Mouse (Mus musculus) heart, adult 2 months (tissue): Measurements from ENCODE around the gene Rsph6a. TPM values are rescaled to one million over a fixed set of nuclear protein-coding genes. Genes with fewer than 3 reads are reported as not detected.

Experiments
- DNase-seq, 2 experiments: peaks; one replicate each; pipeline ENCODE4 v3.0.0; 2021
- H3K27ac ChIP-seq: fragments of 200-600 bp; 2 replicates; pipeline ENCODE4 v1.8.1; 2022
- H3K27me3 ChIP-seq: fragments of 200-500 bp; 2 replicates; pipeline ENCODE4 v1.6.1; 2012; ENCODE audit warnings: mild to moderate bottlenecking, low read length, inconsistent platforms, mixed read lengths; ENCODE audit not compliant: control insufficient read depth, insufficient read depth
- H3K36me3 ChIP-seq: fragments of 200-500 bp; 2 replicates; pipeline ENCODE4 v1.6.1; 2012; ENCODE audit warnings: low read length, inconsistent platforms; ENCODE audit not compliant: control insufficient read depth, insufficient read depth
- H3K4me1 ChIP-seq: fragments of 200-500 bp; 2 replicates; pipeline ENCODE4 v1.6.1; 2011; ENCODE audit warnings: low read length; ENCODE audit not compliant: control insufficient read depth, insufficient read depth
- H3K4me3 ChIP-seq: fragments of 200-600 bp; 2 replicates; pipeline ENCODE4 v1.8.1; 2022
- H3K79me2 ChIP-seq: fragments of 200-500 bp; replicated peaks from 2 replicates; pipeline ENCODE4 v1.6.1; 2012; ENCODE audit warnings: mild to moderate bottlenecking, inconsistent platforms, low read length, moderate library complexity, mixed read lengths; ENCODE audit not compliant: control insufficient read depth, insufficient read depth
- H3K9ac ChIP-seq: fragments of 200-500 bp; 2 replicates; pipeline ENCODE4 v1.6.1; 2012; ENCODE audit warnings: low read depth, mild to moderate bottlenecking, control low read depth, inconsistent platforms, low read length, mixed read lengths
- CTCF ChIP-seq: fragments of 200-600 bp; IDR thresholded peaks from 2 replicates; pipeline ENCODE4 v1.8.1; 2022; ENCODE audit warnings: antibody characterized with exemption, mild to moderate bottlenecking, moderate library complexity
- EP300 ChIP-seq: fragments of 200-500 bp; IDR thresholded peaks from 2 replicates; pipeline ENCODE4 v1.6.1; 2011; ENCODE audit warnings: low read depth, low read length, control low read depth; ENCODE audit not compliant: insufficient read depth
- POLR2A ChIP-seq: fragments of 200-500 bp; IDR thresholded peaks from 2 replicates; pipeline ENCODE4 v1.6.1; 2011; ENCODE audit warnings: mild to moderate bottlenecking, low read depth, low read length, control low read depth; ENCODE audit not compliant: insufficient read depth
- WGBS: fragments of 180-500 bp; shearing (Covaris S2); methylation state at CpG from one replicate; pipeline ENCODE4 v1.1.7; 2018; 5-methylcytosine and 5-hydroxymethylcytosine counted together
- intact Hi-C: fragments of 180-260 bp; cut with DNase I; formaldehyde crosslinking; loops from one replicate; pipeline ENCODE4 v1.15.1; 2025
- polyA plus RNA-seq: library from polyadenylated mRNA; depleted of rRNA; stranded (reverse); fragments of >200 nt; gene quantifications from 2 replicates; pipeline ENCODE4 v1.2.3, GENCODE M21; 2012
- total RNA-seq, 2 experiments: library from RNA; stranded (reverse); gene quantifications; 2 replicates each; pipeline ENCODE4 v1.2.3; 2021

The Rsph6a gene
- total and polyA plus RNA-seq, 3 experiments: 0.06 TPM; not detected in 2

DNA sequence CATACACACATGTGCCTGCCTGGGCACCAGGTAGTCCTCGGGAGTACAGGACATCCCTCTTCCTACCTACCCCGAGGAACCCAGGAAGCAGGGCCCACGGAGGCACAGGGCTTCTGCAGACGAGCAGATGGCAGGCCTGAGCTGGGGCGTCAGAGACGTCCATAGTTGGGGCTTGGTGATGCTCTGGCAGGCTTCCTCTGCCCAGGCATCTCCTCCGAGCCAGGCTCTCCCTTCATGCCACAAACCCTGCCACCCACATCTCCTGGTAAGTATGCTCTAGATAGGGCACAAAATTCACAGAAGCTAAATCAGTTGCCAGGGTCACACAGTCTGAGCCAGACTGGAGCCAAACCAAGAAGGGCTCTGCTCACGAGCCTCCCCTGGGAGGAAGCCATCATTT is 4.3 kb upstream of the Rsph6a start:
- WGBS: 52% methylated on average over 8 of the region's 8 CpGs
- intact Hi-C loops: no loop called here

GRCm38 (mm10) chr7:19051161-19051560 is 3.3 kb upstream of the Rsph6a start:
- Histone ChIP-seq H3K4me3 (no peak overlapping the region), H3K36me3 (no peaks in the 10 kb centered on the region), H3K4me1 (no peaks in the 10 kb centered on the region), H3K27ac (no peak overlapping the region), H3K9ac (no peak overlapping the region), H3K27me3 (no peaks in the 10 kb centered on the region), H3K79me2 (no peaks in the 10 kb centered on the region)
- DNase-seq: no peak
- intact Hi-C loops: no loop called here
- TF ChIP-seq POLR2A (no peak), EP300 (no peak), CTCF (no peak)
- WGBS: 35% methylated on average over 4 of the region's 4 CpGs

More for the DNA sequence above, 4.3 kb upstream of the Rsph6a start:
- Histone ChIP-seq H3K9ac (no peak overlapping the region), H3K4me3 (no peak overlapping the region), H3K27ac (no peak overlapping the region), H3K79me2 (no peaks in the 10 kb centered on the region), H3K36me3 (no peaks in the 10 kb centered on the region), H3K27me3 (no peaks in the 10 kb centered on the region), H3K4me1 (no peaks in the 10 kb centered on the region)
- no peak for DNase-seq
- no peak for TF ChIP-seq POLR2A
- TF ChIP-seq CTCF: no peak
- no peak for TF ChIP-seq EP300

- DNase-seq: no peak
- no peaks in the 10 kb centered on the region for H3K4me1 ChIP-seq
- no peak overlapping the region for H3K4me3 ChIP-seq
- no peak for TF ChIP-seq POLR2A
- TF ChIP-seq CTCF: no peak
- TF ChIP-seq EP300: no peak
- H3K79me2 ChIP-seq: no peaks in the 10 kb centered on the region
- 83% methylated on average over 15 of the region's 15 CpGs for WGBS
- H3K36me3 ChIP-seq: no peaks in the 10 kb centered on the region
- no peak overlapping the region for H3K9ac ChIP-seq
- no peak overlapping the region for H3K27ac ChIP-seq
- intact Hi-C loops: no loop called here
- no peaks in the 10 kb centered on the region for H3K27me3 ChIP-seq
Measured at GRCm38 (mm10) chr7:19052345-19053135, 1.9 kb upstream of the Rsph6a start.

GRCm38 (mm10) chr7:19053136-19053532 is 1.4 kb upstream of the Rsph6a start:
- DNase-seq: no peak
- 88% methylated on average over 7 of the region's 7 CpGs for WGBS
- no peaks in the 10 kb centered on the region for H3K36me3 ChIP-seq
- H3K9ac ChIP-seq: no peak overlapping the region
- TF ChIP-seq POLR2A (no peak), CTCF (no peak), EP300 (no peak)
- H3K27me3 ChIP-seq: no peaks in the 10 kb centered on the region
- intact Hi-C loops: no loop called here
- H3K27ac ChIP-seq: no peak overlapping the region
- no peaks in the 10 kb centered on the region for H3K79me2 ChIP-seq
- no peaks in the 10 kb centered on the region for H3K4me1 ChIP-seq
- H3K4me3 ChIP-seq: no peak overlapping the region

GRCm38 (mm10) chr7:19054777-19055076 is 237 bp downstream of the Rsph6a start:
- Histone ChIP-seq H3K27me3 (no peaks in the 10 kb centered on the region), H3K27ac (no peak overlapping the region), H3K36me3 (no peaks in the 10 kb centered on the region), H3K9ac (no peak overlapping the region), H3K79me2 (no peaks in the 10 kb centered on the region), H3K4me1 (no peaks in the 10 kb centered on the region), H3K4me3 (no peak overlapping the region)
- intact Hi-C loops: no loop called here
- TF ChIP-seq POLR2A (no peak), EP300 (no peak), CTCF (no peak)
- 74% methylated on average over 9 of the region's 9 CpGs for WGBS
- DNase-seq: no peak

DNA sequence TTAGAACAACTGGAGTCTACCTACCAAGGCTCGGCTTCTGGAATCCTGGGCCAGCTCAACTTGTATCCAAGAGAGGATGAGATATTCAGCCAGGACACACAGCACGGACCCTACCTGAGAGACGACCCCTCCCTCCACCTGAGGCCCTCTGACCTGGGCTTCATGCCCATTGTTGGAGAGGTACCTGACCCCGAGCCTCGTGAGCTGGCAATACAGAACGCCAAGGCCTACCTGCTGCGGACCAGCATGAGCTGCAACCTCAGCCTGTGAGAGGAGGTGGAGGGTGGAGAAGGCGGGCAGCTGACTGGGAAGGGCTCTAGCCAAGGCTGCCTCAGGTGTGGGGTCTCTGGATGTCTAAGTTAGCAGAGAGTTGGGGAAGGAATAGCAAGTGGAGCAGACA is 618 bp downstream of the Rsph6a start:
- Histone ChIP-seq H3K9ac (no peak overlapping the region), H3K4me1 (no peaks in the 10 kb centered on the region), H3K4me3 (no peak overlapping the region), H3K27me3 (no peaks in the 10 kb centered on the region), H3K36me3 (no peaks in the 10 kb centered on the region), H3K79me2 (no peaks in the 10 kb centered on the region), H3K27ac (no peak overlapping the region)
- 91% methylated on average over 8 of the region's 8 CpGs for WGBS
- TF ChIP-seq CTCF: no peak
- TF ChIP-seq EP300: no peak
- no peak for TF ChIP-seq POLR2A
- no peak for DNase-seq
- intact Hi-C loops: no loop called here
